Mouse (Mus musculus) liver, embryonic 13.5 days (tissue): ENCODE data around the gene Itpr2. TPM values are rescaled to one million over a fixed set of nuclear protein-coding genes. Genes with fewer than 3 reads are reported as not detected.
A peak's percentile ranks its signal among the peaks of the same experiment; 100 is the strongest.

Experiments
- ATAC-seq: fragments of 200-750 bp; cut with Nextera tagmentation; 2 replicates; pipeline ENCODE4 v1.8.0; 2017; ENCODE audit warnings: low read depth, mild to moderate bottlenecking, moderate number of reproducible peaks, moderate library complexity
- DNase-seq: peaks from one replicate; pipeline ENCODE4 v3.0.0; 2022
- H3K27ac ChIP-seq: fragments of 300-500 bp; sonication (generic); 2 replicates; pipeline ENCODE4 v1.5.1; 2015; ENCODE audit warnings: moderate library complexity, mild to moderate bottlenecking, inconsistent platforms
- H3K27me3 ChIP-seq: fragments of 300-500 bp; sonication (generic); 2 replicates; pipeline ENCODE4 v1.6.1; 2015; ENCODE audit warnings: mild to moderate bottlenecking, inconsistent platforms
- H3K36me3 ChIP-seq: fragments of 300-500 bp; sonication (generic); 2 replicates; pipeline ENCODE4 v1.6.1; 2015; ENCODE audit warnings: mild to moderate bottlenecking, inconsistent platforms
- H3K4me1 ChIP-seq: fragments of 300-500 bp; sonication (generic); replicated peaks from 2 replicates; pipeline ENCODE4 v1.6.1; 2015; ENCODE audit warnings: inconsistent platforms
- H3K4me2 ChIP-seq: fragments of 300-500 bp; sonication (generic); 2 replicates; pipeline ENCODE4 v1.6.1; 2015; ENCODE audit warnings: inconsistent platforms, mild to moderate bottlenecking, moderate library complexity
- H3K4me3 ChIP-seq: fragments of 300-500 bp; sonication (generic); replicated peaks from 2 replicates; pipeline ENCODE4 v1.5.1; 2015; ENCODE audit warnings: mild to moderate bottlenecking, inconsistent platforms
- H3K9ac ChIP-seq: fragments of 300-500 bp; sonication (generic); 2 replicates; pipeline ENCODE4 v1.6.1; 2015; ENCODE audit warnings: mild to moderate bottlenecking, inconsistent platforms
- H3K9me3 ChIP-seq: fragments of 300-500 bp; sonication (generic); replicated peaks from 2 replicates; pipeline ENCODE4 v1.6.1; 2016; ENCODE audit warnings: inconsistent platforms
- WGBS: fragments of 180-500 bp; shearing (Covaris S2); methylation state at CpG from one replicate; pipeline ENCODE4 v1.1.7; 2015; ENCODE audit not compliant: insufficient replicate concordance; 5-methylcytosine and 5-hydroxymethylcytosine counted together
- polyA plus RNA-seq: library from polyadenylated mRNA; unstranded; fragments of >200 nt; fragmentation: Nextera tagmentation; extraction: Ambion mirVana; gene quantifications from 2 replicates; pipeline ENCODE4 v1.2.1, GENCODE M21; 2015

The Itpr2 gene
- polyA plus RNA-seq, 1 experiment from 2014 or later = 2.4 TPM

GRCm38 (mm10) chr6:146080546-146081512 lies 421.2 kb downstream of the Itpr2 start:
- 45% methylated on average over 18 of the region's 18 CpGs for WGBS
- ATAC-seq (no peak), DNase-seq (no peak)
- Histone ChIP-seq H3K4me2 (no peak overlapping the region), H3K27ac (no peak overlapping the region), H3K36me3 (no peaks in the 10 kb centered on the region), H3K9ac (no peak overlapping the region), H3K4me1 (peaks cover 11% of the 10 kb centered on the region), H3K27me3 (no peaks in the 10 kb centered on the region), H3K9me3 (no peaks in the 10 kb centered on the region), H3K4me3 (no peak overlapping the region)

- Histone ChIP-seq H3K9me3 (no peaks in the 10 kb centered on the region), H3K4me1 (peaks cover 11% of the 10 kb centered on the region), H3K4me2 (no peak overlapping the region), H3K27ac (no peak overlapping the region), H3K4me3 (no peak overlapping the region), H3K27me3 (no peaks in the 10 kb centered on the region), H3K9ac (no peak overlapping the region), H3K36me3 (no peaks in the 10 kb centered on the region)
- DNase-seq (no peak), ATAC-seq (no peak; the same call in 1 of the 2 replicates)
- WGBS = 24% methylated on average over 3 of the region's 3 CpGs
Measured at GRCm38 (mm10) chr6:146079734-146080443, 422.1 kb downstream of the Itpr2 start.

GRCm38 (mm10) chr6:146079261-146079660 lies 422.8 kb downstream of the Itpr2 start:
- peaks cover 11% of the 10 kb centered on the region for H3K4me1 ChIP-seq
- no peak overlapping the region for H3K9ac ChIP-seq
- H3K27ac ChIP-seq = no peak overlapping the region
- DNase-seq (peak; percentile 40), ATAC-seq (0 out of 2 replicates have a peak, but pooled peaks have one; percentile 36)
- H3K27me3 ChIP-seq = no peaks in the 10 kb centered on the region
- 29% methylated on average over 5 of the region's 5 CpGs for WGBS
- no peaks in the 10 kb centered on the region for H3K36me3 ChIP-seq
- H3K4me3 ChIP-seq = no peak overlapping the region
- H3K9me3 ChIP-seq = no peaks in the 10 kb centered on the region
- no peak overlapping the region for H3K4me2 ChIP-seq

GRCm38 (mm10) chr6:146078136-146078535 lies 423.9 kb downstream of the Itpr2 start:
- no peak overlapping the region for H3K9ac ChIP-seq
- H3K27me3 ChIP-seq = no peaks in the 10 kb centered on the region
- no peak overlapping the region for H3K27ac ChIP-seq
- no peak overlapping the region for H3K4me2 ChIP-seq
- no peak for ATAC-seq
- no peaks in the 10 kb centered on the region for H3K36me3 ChIP-seq
- peaks cover 11% of the 10 kb centered on the region for H3K4me1 ChIP-seq
- no peaks in the 10 kb centered on the region for H3K9me3 ChIP-seq
- WGBS = 83% methylated on average over 15 of the region's 15 CpGs
- no peak overlapping the region for H3K4me3 ChIP-seq
- no peak for DNase-seq

GRCm38 (mm10) chr6:146077124-146077889 lies 424.7 kb downstream of the Itpr2 start:
- 16% methylated on average over 11 of the region's 11 CpGs for WGBS
- DNase-seq (no peak), ATAC-seq (peak; percentile 48)
- H3K36me3 ChIP-seq = no peaks in the 10 kb centered on the region
- H3K27ac ChIP-seq = no peak overlapping the region
- H3K9ac ChIP-seq = no peak overlapping the region
- peaks cover 11% of the 10 kb centered on the region for H3K4me1 ChIP-seq
- H3K4me2 ChIP-seq = no peak overlapping the region
- H3K9me3 ChIP-seq = no peaks in the 10 kb centered on the region
- no peaks in the 10 kb centered on the region for H3K27me3 ChIP-seq
- no peak overlapping the region for H3K4me3 ChIP-seq

- Histone ChIP-seq H3K4me1 (no peaks in the 10 kb centered on the region), H3K9ac (no peak overlapping the region), H3K4me3 (no peak overlapping the region), H3K9me3 (no peaks in the 10 kb centered on the region), H3K27me3 (no peaks in the 10 kb centered on the region), H3K36me3 (no peaks in the 10 kb centered on the region), H3K4me2 (no peak overlapping the region), H3K27ac (no peak overlapping the region)
- DNase-seq = no peak
- no peak for ATAC-seq
- 42% methylated on average over 1 of the region's 1 CpGs for WGBS
Measured at GRCm38 (mm10) chr6:146072842-146073241, 429.2 kb downstream of the Itpr2 start.

- 55% methylated on average over 1 of the region's 1 CpGs for WGBS
- no peak for ATAC-seq
- Histone ChIP-seq H3K4me2 (no peak overlapping the region), H3K9ac (no peak overlapping the region), H3K36me3 (no peaks in the 10 kb centered on the region), H3K27ac (no peak overlapping the region), H3K4me3 (no peak overlapping the region), H3K4me1 (no peaks in the 10 kb centered on the region), H3K9me3 (no peaks in the 10 kb centered on the region), H3K27me3 (no peaks in the 10 kb centered on the region)
- no peak for DNase-seq
Measured at GRCm38 (mm10) chr6:146071883-146072282, 430.1 kb downstream of the Itpr2 start.

Other genes with a start within 250 kb of the Itpr2 start
- 89.1 and 99.7 TPM in 2 replicates for gene Fgfr1op2, start 75.0 kb upstream of the Itpr2 start, polyA plus RNA-seq
- 39.4 and 54.8 TPM in 2 replicates for gene Ints13, start 75.6 kb upstream of the Itpr2 start, polyA plus RNA-seq
- 68.3 and 74.2 TPM in 2 replicates for gene Med21, start 140.3 kb upstream of the Itpr2 start, polyA plus RNA-seq
- 32.7 and 36.3 TPM in 2 replicates for gene Tm7sf3, start 140.6 kb upstream of the Itpr2 start, polyA plus RNA-seq
- 5.1 and 5.7 TPM in 2 replicates for gene Stk38l, start 222.8 kb upstream of the Itpr2 start, polyA plus RNA-seq